Mouse (Mus musculus): ENCODE measurements around the gene Lrp2. TPM values are rescaled to one million over a fixed set of nuclear protein-coding genes. Genes with fewer than 3 reads are reported as not detected.

The Lrp2 gene
- polyA plus RNA-seq, 1 experiment from 2014 or later: 0.59 TPM

DNA sequence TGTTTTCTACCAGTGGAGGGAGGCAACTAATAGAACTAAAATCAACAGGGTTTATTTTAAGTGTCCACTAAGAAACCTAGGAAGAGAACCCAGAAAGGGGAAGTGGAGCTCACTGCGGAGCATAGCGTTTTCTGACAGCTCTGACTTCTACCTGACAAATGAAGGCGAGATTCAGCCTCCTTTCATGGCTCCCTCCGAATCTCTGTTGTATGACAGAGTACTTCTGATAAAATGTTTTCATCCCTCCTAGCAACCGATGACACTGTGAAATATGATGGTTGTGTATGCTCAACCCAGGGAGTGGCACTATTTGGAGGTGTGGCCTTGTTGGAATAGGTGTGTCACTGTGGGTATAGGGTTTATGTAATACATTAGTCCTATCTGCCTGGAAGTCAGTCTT, 203.0 kb downstream of the Lrp2 start:
- H3K4me1 ChIP-seq (replicated peaks): no peaks in the 10 kb centered on the region
- H3K27ac ChIP-seq (replicated peaks): no peak overlapping the region
- no peaks in the 10 kb centered on the region for H3K36me3 ChIP-seq
- no peak overlapping the region for H3K4me2 ChIP-seq
- no peak overlapping the region for H3K4me3 ChIP-seq
- no peak overlapping the region for H3K9ac ChIP-seq
- ATAC-seq (ENCODE audit: low read depth): no peak
- WGBS: 89% methylated on average over 5 of the region's 5 CpGs
- H3K9me3 ChIP-seq: no peaks in the 10 kb centered on the region
- no peaks in the 10 kb centered on the region for H3K27me3 ChIP-seq

- no peak overlapping the region for H3K4me2 ChIP-seq
- H3K4me1 ChIP-seq (replicated peaks): no peaks in the 10 kb centered on the region
- no peak overlapping the region for H3K9ac ChIP-seq
- H3K27ac ChIP-seq (replicated peaks): no peak overlapping the region
- H3K4me3 ChIP-seq: no peak overlapping the region
- H3K27me3 ChIP-seq: no peaks in the 10 kb centered on the region
- ATAC-seq (ENCODE audit: low read depth): no peak
- no peaks in the 10 kb centered on the region for H3K36me3 ChIP-seq
- WGBS: 50% methylated on average over 8 of the region's 8 CpGs
- H3K9me3 ChIP-seq: no peaks in the 10 kb centered on the region
Observed at GRCm38 (mm10) chr2:69381740-69382139, 204.1 kb downstream of the Lrp2 start.

DNA sequence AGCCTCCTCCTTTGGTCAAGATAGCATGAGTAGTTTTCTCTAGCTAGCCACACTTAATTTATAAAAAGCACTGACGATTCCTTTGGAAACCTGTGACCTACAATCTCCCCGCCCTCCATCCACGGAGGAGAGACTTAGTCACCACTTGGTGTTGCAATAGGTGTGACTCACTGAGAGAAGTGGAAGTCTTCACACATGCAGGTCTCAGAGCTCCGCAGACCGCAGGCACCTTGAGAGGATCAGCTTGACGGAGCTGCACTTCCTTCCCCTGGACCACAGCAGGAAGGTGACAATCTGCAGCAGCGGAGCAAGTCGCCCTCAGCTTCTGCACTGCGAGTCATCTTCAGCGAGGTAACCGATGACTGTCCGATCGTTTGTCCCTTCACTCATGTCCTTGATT, 205.6 kb downstream of the Lrp2 start, which contains the start of gene Dhrs9:
Dhrs9 (plus strand) TSS at position 165 of the 400 bp plus-strand sequence.
- H3K36me3 ChIP-seq: no peaks in the 10 kb centered on the region
- H3K9ac ChIP-seq: no peak within 1 kb of the TSS
- ATAC-seq (ENCODE audit: low read depth): no peak
- H3K4me3 ChIP-seq: no peak within 1 kb of the TSS
- H3K27ac ChIP-seq (replicated peaks): no peak within 1 kb of the TSS
- H3K27me3 ChIP-seq: no peaks in the 10 kb centered on the region
- H3K9me3 ChIP-seq: no peaks in the 10 kb centered on the region
- H3K4me1 ChIP-seq (replicated peaks): no peaks in the 10 kb centered on the region
- 86% methylated on average over 13 of the region's 13 CpGs for WGBS
- H3K4me2 ChIP-seq: no peak within 1 kb of the TSS

DNA sequence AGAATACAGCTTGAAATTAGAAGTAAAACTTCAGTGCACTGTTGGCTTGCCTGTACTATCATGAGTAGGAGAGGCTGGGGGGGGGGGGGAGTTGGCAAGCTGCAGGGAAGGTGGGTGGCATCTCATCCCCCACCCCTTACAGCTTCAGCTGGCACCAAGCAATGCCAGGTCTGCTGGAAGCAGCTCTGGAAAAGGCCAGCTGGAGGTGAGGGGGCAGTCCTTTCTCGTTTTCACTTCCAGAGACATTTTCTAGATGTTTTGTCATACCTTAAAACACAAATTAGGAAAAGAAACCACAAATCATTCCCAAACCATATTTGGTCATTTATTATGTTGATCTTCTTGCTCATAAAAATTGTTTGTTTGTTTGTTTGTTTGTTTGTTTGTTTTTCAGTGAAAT, 206.1 kb downstream of the Lrp2 start:
- Histone ChIP-seq H3K27ac (replicated peaks) (no peak overlapping the region), H3K36me3 (no peaks in the 10 kb centered on the region), H3K9ac (no peak overlapping the region), H3K4me3 (no peak overlapping the region), H3K9me3 (no peaks in the 10 kb centered on the region), H3K4me2 (no peak overlapping the region), H3K27me3 (no peaks in the 10 kb centered on the region), H3K4me1 (replicated peaks) (no peaks in the 10 kb centered on the region)
- ATAC-seq (ENCODE audit: low read depth): no peak
- WGBS: 92% methylated on average over 1 of the region's 1 CpGs

GRCm38 (mm10) chr2:69376780-69377179, 209.1 kb downstream of the Lrp2 start:
- Histone ChIP-seq H3K9ac (no peak overlapping the region), H3K27me3 (no peaks in the 10 kb centered on the region), H3K9me3 (no peaks in the 10 kb centered on the region), H3K27ac (replicated peaks) (no peak overlapping the region), H3K4me2 (no peak overlapping the region), H3K4me3 (no peak overlapping the region), H3K4me1 (replicated peaks) (no peaks in the 10 kb centered on the region), H3K36me3 (no peaks in the 10 kb centered on the region)
- WGBS: 94% methylated on average over 2 of the region's 2 CpGs
- ATAC-seq (ENCODE audit: low read depth): no peak

Other genes with a start within 250 kb of the Lrp2 start
- not detected in 2 replicates for gene Abcb11, start 243.4 kb downstream of the Lrp2 start, polyA plus RNA-seq (2015; fragmentation: Nextera tagmentation; extraction: Ambion mirVana)
- not detected in 2 replicates for gene Dhrs9, start 205.6 kb downstream of the Lrp2 start, polyA plus RNA-seq (2015; fragmentation: Nextera tagmentation; extraction: Ambion mirVana)
- 22.4 and 25.8 TPM in 2 replicates for gene Bbs5, start 61.1 kb upstream of the Lrp2 start, polyA plus RNA-seq (2015; fragmentation: Nextera tagmentation; extraction: Ambion mirVana)
- 0.99 and 3.6 TPM in 2 replicates for gene Klhl41, start 84.1 kb upstream of the Lrp2 start, polyA plus RNA-seq (2015; fragmentation: Nextera tagmentation; extraction: Ambion mirVana)
- gene Fastkd1, start 127.5 kb upstream of the Lrp2 start, polyA plus RNA-seq (2015; fragmentation: Nextera tagmentation; extraction: Ambion mirVana): 14.4 and 14.8 TPM in 2 replicates
- gene Ppig, start 136.5 kb upstream of the Lrp2 start, polyA plus RNA-seq (2015; fragmentation: Nextera tagmentation; extraction: Ambion mirVana): 103 and 119 TPM in 2 replicates
- 2.4 and 3.1 TPM in 2 replicates for gene Ccdc173, start 203.5 kb upstream of the Lrp2 start, polyA plus RNA-seq (2015; fragmentation: Nextera tagmentation; extraction: Ambion mirVana)
- 38.2 and 39.0 TPM in 2 replicates for gene Phospho2, start 203.6 kb upstream of the Lrp2 start, polyA plus RNA-seq (2015; fragmentation: Nextera tagmentation; extraction: Ambion mirVana)
- 57.9 and 67.3 TPM in 2 replicates for gene Klhl23, start 235.9 kb upstream of the Lrp2 start, polyA plus RNA-seq (2015; fragmentation: Nextera tagmentation; extraction: Ambion mirVana)